Mouse (Mus musculus) hindbrain, embryonic 11.5 days (tissue): ENCODE measurements around the gene Anks6. TPM values are rescaled to one million over a fixed set of nuclear protein-coding genes. Genes with fewer than 3 reads are reported as not detected.

Experiments
- ATAC-seq: fragments of 200-750 bp; cut with Nextera tagmentation; 2 replicates; pipeline ENCODE4 v1.8.0; 2017; ENCODE audit warnings: mild to moderate bottlenecking, moderate TSS enrichment, moderate library complexity; ENCODE audit not compliant: low FRiP score
- DNase-seq: peaks from one replicate; pipeline ENCODE4 v3.0.0-alpha.2; 2015; ENCODE audit warnings: low spot score
- H3K27ac ChIP-seq: fragments of 300-500 bp; sonication (generic); 2 replicates; pipeline ENCODE4 v1.5.1; 2014; ENCODE audit warnings: mild to moderate bottlenecking, low read depth, low read length
- H3K27me3 ChIP-seq: fragments of 300-500 bp; sonication (generic); 2 replicates; pipeline ENCODE4 v1.6.1; 2014; ENCODE audit warnings: mild to moderate bottlenecking, low read length, moderate library complexity, mixed read lengths; ENCODE audit not compliant: control insufficient read depth, insufficient read depth
- H3K36me3 ChIP-seq: fragments of 300-500 bp; sonication (generic); 2 replicates; pipeline ENCODE4 v1.6.1; 2014; ENCODE audit warnings: mild to moderate bottlenecking, low read length, moderate library complexity, mixed read lengths; ENCODE audit not compliant: control insufficient read depth, insufficient read depth
- H3K4me1 ChIP-seq: fragments of 300-500 bp; sonication (generic); replicated peaks from 2 replicates; pipeline ENCODE4 v1.6.1; 2014; ENCODE audit warnings: low read length, mixed read lengths; ENCODE audit not compliant: control insufficient read depth, insufficient read depth
- H3K4me2 ChIP-seq: fragments of 300-500 bp; sonication (generic); replicated peaks from 2 replicates; pipeline ENCODE4 v1.6.1; 2014; ENCODE audit warnings: mild to moderate bottlenecking, low read depth, low read length
- H3K4me3 ChIP-seq: fragments of 300-500 bp; sonication (generic); 2 replicates; pipeline ENCODE4 v1.5.1; 2014; ENCODE audit warnings: low read depth, low read length
- H3K9ac ChIP-seq: fragments of 300-500 bp; sonication (generic); 2 replicates; pipeline ENCODE4 v1.6.1; 2014; ENCODE audit warnings: low read depth, low read length
- H3K9me3 ChIP-seq: fragments of 300-500 bp; sonication (generic); 2 replicates; pipeline ENCODE4 v1.6.1; 2016; ENCODE audit warnings: low read length; ENCODE audit not compliant: control insufficient read depth
- WGBS: fragments of 180-500 bp; shearing (Covaris S2); extraction: QIAGEN DNeasy Blood & Tissue Kit; methylation state at CpG from one replicate; pipeline ENCODE4 v1.1.7; 2014; 5-methylcytosine and 5-hydroxymethylcytosine counted together
- polyA plus RNA-seq: library from polyadenylated mRNA; unstranded; fragments of >200 nt; fragmentation: Nextera tagmentation; extraction: Ambion mirVana; gene quantifications from 2 replicates; pipeline ENCODE4 v1.2.1, GENCODE M21; 2014

Anks6 gene
- polyA plus RNA-seq, 1 experiment from 2014 or later, result 2.9 TPM

- Histone ChIP-seq H3K9ac (no peak overlapping the region), H3K36me3 (no peaks in the 10 kb centered on the region), H3K9me3 (no peaks in the 10 kb centered on the region), H3K4me2 (no peak overlapping the region), H3K27me3 (no peaks in the 10 kb centered on the region), H3K27ac (peak overlapping the region; percentile 17; the same call in 1 of the 2 replicates), H3K4me3 (no peak overlapping the region), H3K4me1 (peaks cover 4% of the 10 kb centered on the region; the same call in 1 of the 2 replicates)
- DNase-seq (peak; percentile 31), ATAC-seq (peak; percentile 25; the same call in 1 of the 2 replicates)
- 16% methylated on average over 10 of the region's 10 CpGs for WGBS
These were observed 6.4 kb downstream of the Anks6 start for GRCm38 (mm10) chr4:47050642-47051381.

- H3K36me3 ChIP-seq, result no peaks in the 10 kb centered on the region
- H3K4me3 ChIP-seq, result no peak overlapping the region
- peaks cover 4% of the 10 kb centered on the region; the same call in 1 of the 2 replicates for H3K4me1 ChIP-seq
- ATAC-seq (peak; percentile 62), DNase-seq (peak; percentile 94)
- peak overlapping the region; percentile 17; the same call in 1 of the 2 replicates for H3K27ac ChIP-seq
- H3K9ac ChIP-seq, result no peak overlapping the region
- no peaks in the 10 kb centered on the region for H3K9me3 ChIP-seq
- H3K4me2 ChIP-seq, result no peak overlapping the region
- 0% methylated on average over 1 of the region's 1 CpGs for WGBS
- H3K27me3 ChIP-seq, result no peaks in the 10 kb centered on the region
These were observed 7.1 kb downstream of the Anks6 start for GRCm38 (mm10) chr4:47050167-47050566.

GRCm38 (mm10) chr4:47049216-47049615 lies 8.0 kb downstream of the Anks6 start:
- H3K4me3 ChIP-seq, result no peak overlapping the region
- no peaks in the 10 kb centered on the region for H3K9me3 ChIP-seq
- H3K9ac ChIP-seq, result no peak overlapping the region
- H3K4me1 ChIP-seq, result peaks cover 4% of the 10 kb centered on the region; the same call in 1 of the 2 replicates
- no peaks in the 10 kb centered on the region for H3K36me3 ChIP-seq
- ATAC-seq (no peak), DNase-seq (no peak)
- WGBS, result 91% methylated on average over 16 of the region's 16 CpGs
- no peak overlapping the region for H3K4me2 ChIP-seq
- no peaks in the 10 kb centered on the region for H3K27me3 ChIP-seq
- no peak overlapping the region for H3K27ac ChIP-seq

- Histone ChIP-seq H3K4me3 (no peak overlapping the region), H3K9me3 (no peaks in the 10 kb centered on the region), H3K36me3 (no peaks in the 10 kb centered on the region), H3K9ac (no peak overlapping the region), H3K27me3 (no peaks in the 10 kb centered on the region), H3K4me2 (no peak overlapping the region), H3K4me1 (peaks cover 4% of the 10 kb centered on the region; the same call in 1 of the 2 replicates), H3K27ac (no peak overlapping the region)
- DNase-seq (no peak), ATAC-seq (no peak)
- WGBS, result 78% methylated on average over 4 of the region's 4 CpGs
These were observed 9.5 kb downstream of the Anks6 start for GRCm38 (mm10) chr4:47047765-47048164.

GRCm38 (mm10) chr4:47046974-47047373 lies 10.3 kb downstream of the Anks6 start:
- DNase-seq, result peak; percentile 39

GRCm38 (mm10) chr4:47043866-47044265 lies 13.4 kb downstream of the Anks6 start:
- Histone ChIP-seq H3K4me1 (no peaks in the 10 kb centered on the region), H3K9ac (no peak overlapping the region), H3K4me2 (no peak overlapping the region), H3K27ac (no peak overlapping the region), H3K4me3 (no peak overlapping the region), H3K36me3 (no peaks in the 10 kb centered on the region), H3K27me3 (no peaks in the 10 kb centered on the region), H3K9me3 (no peaks in the 10 kb centered on the region)
- ATAC-seq (no peak), DNase-seq (no peak)
- WGBS, result 93% methylated on average over 9 of the region's 9 CpGs

More at GRCm38 (mm10) chr4:47046974-47047373, 10.3 kb downstream of the Anks6 start:
- H3K9me3 ChIP-seq, result no peaks in the 10 kb centered on the region
- H3K4me3 ChIP-seq, result no peak overlapping the region
- WGBS, result 89% methylated on average over 6 of the region's 6 CpGs
- no peak for ATAC-seq
- H3K4me1 ChIP-seq, result peaks cover 4% of the 10 kb centered on the region; the same call in 1 of the 2 replicates
- no peaks in the 10 kb centered on the region for H3K27me3 ChIP-seq
- H3K27ac ChIP-seq, result no peak overlapping the region
- no peaks in the 10 kb centered on the region for H3K36me3 ChIP-seq
- no peak overlapping the region for H3K9ac ChIP-seq
- no peak overlapping the region for H3K4me2 ChIP-seq

GRCm38 (mm10) chr4:47039586-47039985 lies 17.6 kb downstream of the Anks6 start:
- ATAC-seq (no peak), DNase-seq (no peak)
- Histone ChIP-seq H3K4me2 (no peak overlapping the region), H3K9ac (no peak overlapping the region), H3K27me3 (no peaks in the 10 kb centered on the region), H3K4me1 (no peaks in the 10 kb centered on the region; the same call in 1 of the 2 replicates), H3K4me3 (no peak overlapping the region), H3K36me3 (no peaks in the 10 kb centered on the region), H3K9me3 (no peaks in the 10 kb centered on the region), H3K27ac (no peak overlapping the region)
- 93% methylated on average over 10 of the region's 10 CpGs for WGBS

- Histone ChIP-seq H3K36me3 (no peaks in the 10 kb centered on the region), H3K4me1 (no peaks in the 10 kb centered on the region; the same call in 1 of the 2 replicates), H3K4me3 (no peak overlapping the region), H3K27me3 (no peaks in the 10 kb centered on the region), H3K4me2 (no peak overlapping the region), H3K9ac (no peak overlapping the region), H3K9me3 (no peaks in the 10 kb centered on the region), H3K27ac (no peak overlapping the region)
- 14% methylated on average over 5 of the region's 5 CpGs for WGBS
- DNase-seq (peak; percentile 88), ATAC-seq (peak; percentile 36; the same call in 1 of the 2 replicates)
These were observed 19.9 kb downstream of the Anks6 start for GRCm38 (mm10) chr4:47037321-47037657.
